Mouse (Mus musculus): ENCODE data around the gene Ifngr2. TPM values are rescaled to one million over a fixed set of nuclear protein-coding genes. Genes with fewer than 3 reads are reported as not detected.
A peak's percentile ranks its signal among the peaks of the same experiment; 100 is the strongest.

Ifngr2 gene
- total RNA-seq, 1 experiment from 2014 or later, result 6.7 TPM

DNA sequence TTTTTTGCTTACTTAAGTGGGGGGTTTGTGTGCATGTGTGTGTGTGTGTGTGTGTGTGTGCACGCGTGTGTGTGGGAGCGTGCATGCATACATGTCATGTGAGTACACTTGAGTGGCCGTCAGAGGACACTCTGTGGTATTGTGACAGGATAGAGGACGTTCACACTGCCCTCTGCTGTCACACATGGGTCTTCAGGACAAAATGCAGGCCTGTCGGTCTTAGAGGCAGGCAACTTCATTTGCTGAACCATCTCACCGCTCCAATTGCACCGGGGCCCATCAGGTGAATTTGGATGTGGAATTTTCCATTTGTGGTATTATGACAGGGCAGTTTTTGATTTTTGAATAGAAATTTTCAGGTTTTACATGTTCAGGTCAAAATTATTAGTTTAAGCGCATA lies 14.2 kb downstream of the Ifngr2 start:
- ATAC-seq (replicated peaks; ENCODE audit: low read depth, poor library complexity, severe bottlenecking), result peak; percentile 72; the same call in 1 of the 2 replicates

GRCm38 (mm10) chr16:91561541-91562457 lies 14.9 kb downstream of the Ifngr2 start:
- ATAC-seq (replicated peaks; ENCODE audit: low read depth, poor library complexity, severe bottlenecking), result no peak

DNA sequence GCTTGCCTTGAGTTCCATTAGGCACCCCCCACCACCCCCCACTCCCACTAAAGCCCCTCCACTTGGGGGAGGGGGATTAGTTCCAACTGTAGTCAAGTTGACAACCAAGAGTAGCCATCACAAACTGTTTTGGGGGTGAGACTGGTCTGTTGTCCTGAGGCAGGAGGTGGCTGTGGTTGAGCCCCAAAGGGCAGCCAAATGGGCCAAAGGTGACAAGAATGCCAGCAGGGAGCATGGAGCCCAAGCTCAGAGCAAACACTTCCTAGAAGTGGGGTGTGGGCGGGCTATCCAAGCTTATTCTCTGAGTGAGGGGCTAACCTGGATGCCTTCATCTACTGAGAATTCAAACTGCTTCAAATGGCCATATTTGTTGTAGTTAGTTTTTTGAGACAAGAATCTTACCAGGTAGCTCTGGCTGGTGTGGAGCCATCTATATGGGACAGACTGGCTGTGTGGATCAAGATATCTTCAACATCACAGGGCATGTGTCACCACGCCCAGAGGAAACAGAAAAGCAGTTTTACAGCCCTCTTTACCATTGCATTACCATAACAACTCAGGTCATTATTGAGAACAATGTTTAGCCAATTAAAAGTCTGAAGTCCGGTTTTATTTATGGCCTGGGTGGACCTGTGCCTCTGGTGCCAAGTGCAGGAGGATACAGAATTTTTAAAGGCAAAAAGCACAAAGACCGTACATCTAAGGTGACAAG lies 17.9 kb downstream of the Ifngr2 start:
- no peak for ATAC-seq (replicated peaks; ENCODE audit: low read depth, poor library complexity, severe bottlenecking)

- ATAC-seq (replicated peaks; ENCODE audit: low read depth, poor library complexity, severe bottlenecking), result no peak
Measured at GRCm38 (mm10) chr16:91565292-91565951, 18.6 kb downstream of the Ifngr2 start.

- ATAC-seq (replicated peaks; ENCODE audit: low read depth, poor library complexity, severe bottlenecking), result no peak
Measured at GRCm38 (mm10) chr16:91566002-91566401, 19.1 kb downstream of the Ifngr2 start.

- ATAC-seq (replicated peaks; ENCODE audit: low read depth, poor library complexity, severe bottlenecking), result no peak
Measured at GRCm38 (mm10) chr16:91568960-91569359, 22.1 kb downstream of the Ifngr2 start.

DNA sequence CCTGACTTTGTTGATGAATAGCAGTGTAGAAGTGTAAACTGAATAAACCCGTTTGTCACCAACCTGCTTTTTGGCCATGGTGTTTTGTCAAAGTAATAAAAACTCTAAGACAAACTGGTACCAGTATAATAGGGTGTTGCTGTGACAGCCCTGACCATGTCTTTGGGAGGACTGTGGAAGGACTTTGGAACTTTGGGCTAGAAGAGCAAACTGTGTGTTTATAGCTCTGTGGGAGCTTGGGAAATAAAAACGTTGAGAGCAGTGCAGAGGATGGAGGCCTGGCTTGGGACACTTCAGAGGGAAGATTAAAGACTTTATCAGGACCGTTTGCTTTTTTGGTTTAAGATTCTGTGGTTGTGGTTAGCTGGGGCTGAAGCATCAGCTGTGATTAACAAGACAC lies 24.2 kb downstream of the Ifngr2 start:
- no peak for ATAC-seq (replicated peaks; ENCODE audit: low read depth, poor library complexity, severe bottlenecking)

DNA sequence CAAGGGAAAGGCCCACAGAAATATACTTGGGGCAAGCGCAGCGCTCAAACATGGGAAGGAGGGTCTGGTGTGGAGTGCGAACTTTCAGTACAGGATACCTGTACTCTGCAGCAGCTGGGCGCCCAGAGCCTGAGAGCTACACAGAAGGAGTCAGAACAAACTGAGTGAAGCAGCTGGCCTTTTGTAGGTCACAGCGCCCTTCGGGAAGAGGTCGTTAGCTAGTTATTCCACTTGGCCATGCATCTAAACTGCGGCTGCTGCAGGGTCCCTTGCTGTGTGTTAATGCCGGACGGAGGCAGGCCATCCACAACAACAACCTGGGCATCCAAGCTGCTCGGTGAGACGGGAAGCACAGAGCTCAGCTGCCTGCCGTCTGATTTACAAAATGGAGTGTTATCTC lies 28.3 kb downstream of the Ifngr2 start:
- no peak for ATAC-seq (replicated peaks; ENCODE audit: low read depth, poor library complexity, severe bottlenecking)

DNA sequence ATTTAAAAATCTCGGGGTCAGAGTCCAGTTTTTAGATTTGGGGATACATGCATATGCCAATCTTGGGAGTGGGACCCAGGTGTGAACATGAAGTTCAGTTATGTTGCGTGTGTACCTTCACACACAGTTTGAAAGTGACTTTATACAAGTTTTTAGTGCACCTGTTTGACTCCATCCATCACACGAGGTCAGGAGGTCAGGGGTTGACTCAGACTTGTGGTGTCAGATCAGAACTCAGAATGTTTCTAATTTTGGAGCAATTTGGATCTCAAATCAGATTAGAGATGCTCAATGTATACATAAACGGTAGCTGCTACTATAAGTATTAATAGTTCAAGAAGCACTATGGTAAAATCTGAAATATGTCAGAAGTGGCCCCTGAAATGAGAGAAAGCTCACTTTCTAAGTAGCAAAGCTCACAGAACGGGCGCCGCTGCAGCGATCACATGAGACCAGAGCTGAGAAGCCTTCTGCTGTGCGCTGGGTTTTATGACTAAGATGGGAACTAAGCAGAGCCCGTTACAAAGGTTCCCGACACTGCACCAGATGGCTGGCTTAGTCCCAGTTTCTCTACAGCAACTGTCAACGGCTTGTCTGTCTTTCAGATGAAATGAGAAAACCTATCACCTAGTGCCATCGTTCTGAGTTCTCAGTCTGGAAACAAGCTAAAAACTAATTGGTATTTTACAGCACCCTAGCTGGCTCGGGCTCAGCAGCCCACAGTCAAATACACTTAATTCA lies 32.3 kb downstream of the Ifngr2 start:
- no peak for ATAC-seq (replicated peaks; ENCODE audit: low read depth, poor library complexity, severe bottlenecking)

DNA sequence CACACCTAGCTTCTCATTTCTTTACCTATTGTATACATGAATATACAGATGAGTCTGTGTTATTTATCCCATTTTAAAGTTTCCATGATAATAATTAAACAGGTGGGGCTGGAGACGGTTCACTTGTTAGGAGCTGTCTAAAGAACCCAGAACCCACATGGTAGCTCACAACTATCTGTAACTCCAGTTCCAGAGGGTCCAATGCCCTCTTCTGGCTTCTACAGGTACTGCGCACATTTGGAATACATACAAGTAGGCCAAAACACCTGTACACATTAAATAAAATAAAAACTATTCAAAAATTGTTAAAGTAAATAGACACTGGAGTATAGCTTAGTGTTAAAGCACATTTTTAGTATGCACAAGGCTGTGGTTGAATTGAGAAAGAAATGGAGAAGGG lies 35.4 kb downstream of the Ifngr2 start:
- peak; percentile 56; the same call in 1 of the 2 replicates for ATAC-seq (replicated peaks; ENCODE audit: low read depth, poor library complexity, severe bottlenecking)

GRCm38 (mm10) chr16:91585617-91586016 lies 38.7 kb downstream of the Ifngr2 start:
- ATAC-seq (replicated peaks; ENCODE audit: low read depth, poor library complexity, severe bottlenecking), result no peak

- ATAC-seq (replicated peaks; ENCODE audit: low read depth, poor library complexity, severe bottlenecking), result no peak
Measured at GRCm38 (mm10) chr16:91586244-91586643, 39.4 kb downstream of the Ifngr2 start.

GRCm38 (mm10) chr16:91587730-91588453 lies 41.0 kb downstream of the Ifngr2 start:
- ATAC-seq (replicated peaks; ENCODE audit: low read depth, poor library complexity, severe bottlenecking), result peak; percentile 56; the same call in 1 of the 2 replicates

GRCm38 (mm10) chr16:91588703-91589102 lies 41.8 kb downstream of the Ifngr2 start:
- ATAC-seq (replicated peaks; ENCODE audit: low read depth, poor library complexity, severe bottlenecking), result no peak

GRCm38 (mm10) chr16:91592162-91592561 lies 45.3 kb downstream of the Ifngr2 start:
- no peak for ATAC-seq (replicated peaks; ENCODE audit: low read depth, poor library complexity, severe bottlenecking)

DNA sequence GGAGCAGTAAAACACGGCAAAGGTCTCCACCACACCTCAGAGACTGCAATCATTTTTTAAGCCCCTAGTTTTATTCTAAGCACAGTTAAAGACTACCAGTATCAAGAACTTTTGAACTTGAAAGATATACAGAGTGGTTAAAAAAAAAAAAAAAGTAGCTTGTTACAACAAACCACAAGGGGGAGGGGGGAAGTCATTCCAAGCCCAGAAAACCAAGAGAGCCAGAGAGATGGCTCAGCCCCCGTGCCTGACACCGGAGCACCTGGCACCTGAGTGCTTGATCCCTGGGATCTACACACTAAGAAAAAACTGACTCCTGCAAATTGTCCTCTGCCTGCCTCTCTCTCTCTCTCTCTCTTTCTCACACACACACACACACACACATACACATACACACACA lies 46.4 kb downstream of the Ifngr2 start:
- ATAC-seq (replicated peaks; ENCODE audit: low read depth, poor library complexity, severe bottlenecking), result no peak

- ATAC-seq (replicated peaks; ENCODE audit: low read depth, poor library complexity, severe bottlenecking), result no peak
Measured at GRCm38 (mm10) chr16:91595076-91595475, 48.2 kb downstream of the Ifngr2 start.

GRCm38 (mm10) chr16:91596397-91596778 lies 49.5 kb downstream of the Ifngr2 start:
- peak; percentile 30 for ATAC-seq (replicated peaks; ENCODE audit: low read depth, poor library complexity, severe bottlenecking)
